Mouse (Mus musculus) inflammation-experienced regulatory T-cells, adult 6 months (primary cell): ENCODE measurements around the gene Asah2. TPM values are rescaled to one million over a fixed set of nuclear protein-coding genes. Genes with fewer than 3 reads are reported as not detected.
A peak's percentile ranks its signal among the peaks of the same experiment; 100 is the strongest.

ENCODE experiments used
- ATAC-seq: one replicate; pipeline ENCODE4 v1.8.0; 2017
- polyA plus RNA-seq, 3 experiments: library from polyadenylated mRNA; unstranded; fragments of 100-300 nt; shearing (Covaris generic); gene quantifications; one replicate each; pipeline ENCODE4 v1.2.1; 2017

The Asah2 gene
- polyA plus RNA-seq, 3 experiments from 2014 or later, result 1.5 to 3.2 (median 1.5) TPM

DNA sequence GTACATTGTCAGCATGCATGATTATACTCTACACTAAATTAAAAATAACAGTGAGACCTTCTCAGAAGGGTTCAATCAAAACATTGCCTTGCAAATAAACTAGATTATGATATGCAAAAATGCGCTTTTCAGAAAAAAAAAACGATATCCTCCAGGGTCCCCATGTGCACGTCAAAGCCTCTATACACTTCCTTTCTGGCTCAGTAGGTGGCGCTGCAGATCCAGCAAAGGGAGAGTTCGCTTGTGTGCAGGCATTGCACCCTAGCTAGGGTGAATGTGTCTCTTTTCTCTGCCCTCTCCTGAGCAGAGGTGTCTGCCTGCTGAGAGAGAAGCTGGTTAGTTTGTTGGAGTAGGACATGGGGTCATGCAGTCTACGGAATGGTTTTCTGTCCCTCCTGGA, 136.0 kb downstream of the Asah2 start:
- peak; percentile 81 for ATAC-seq

DNA sequence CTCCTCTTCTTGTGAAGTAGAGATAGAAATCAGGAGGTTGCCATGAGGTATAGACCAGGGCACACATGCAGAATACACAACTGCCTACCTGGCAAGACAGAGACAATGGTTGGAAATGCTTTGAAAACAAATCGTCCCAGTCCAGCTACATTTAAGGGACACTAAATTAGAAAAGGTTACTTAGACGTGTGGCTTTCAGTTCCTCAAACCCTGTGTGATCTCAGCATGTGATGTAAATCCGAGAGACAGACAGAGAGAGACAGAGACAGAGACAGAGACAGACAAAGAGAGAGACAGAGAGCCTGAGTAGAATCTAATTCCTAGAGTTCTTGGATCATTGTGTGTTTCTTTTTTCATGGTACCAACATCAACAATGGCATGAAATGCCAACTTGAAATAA, 136.6 kb downstream of the Asah2 start:
- no peak for ATAC-seq

DNA sequence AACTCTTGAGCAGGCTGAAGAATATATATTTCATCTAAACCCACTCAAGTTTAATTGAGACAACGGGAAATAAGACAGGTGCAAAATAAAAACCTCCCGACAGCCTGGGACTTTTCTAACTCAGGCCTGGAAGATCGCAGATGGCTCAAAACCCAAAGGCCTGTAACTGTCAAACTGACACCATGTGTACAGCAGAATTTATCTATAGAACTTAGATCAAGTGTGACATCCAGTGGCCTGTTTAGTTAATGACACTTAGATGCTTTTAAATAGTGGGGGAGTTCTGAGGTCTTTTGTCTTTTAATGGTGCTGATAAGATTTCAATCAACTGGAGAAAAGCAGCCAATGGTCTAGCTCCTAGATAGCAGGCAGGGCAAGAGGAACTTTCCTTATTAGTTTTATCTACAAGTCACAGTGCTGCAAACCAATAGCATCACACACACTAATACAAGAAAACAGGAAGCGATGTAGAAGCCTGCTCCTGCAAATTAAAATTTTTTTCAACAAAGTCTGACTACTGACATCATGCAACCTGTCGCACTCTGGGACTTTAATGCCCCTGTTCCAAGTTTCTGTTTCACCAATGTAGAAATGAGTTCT, 140.0 kb downstream of the Asah2 start:
- ATAC-seq, result peak; percentile 60

DNA sequence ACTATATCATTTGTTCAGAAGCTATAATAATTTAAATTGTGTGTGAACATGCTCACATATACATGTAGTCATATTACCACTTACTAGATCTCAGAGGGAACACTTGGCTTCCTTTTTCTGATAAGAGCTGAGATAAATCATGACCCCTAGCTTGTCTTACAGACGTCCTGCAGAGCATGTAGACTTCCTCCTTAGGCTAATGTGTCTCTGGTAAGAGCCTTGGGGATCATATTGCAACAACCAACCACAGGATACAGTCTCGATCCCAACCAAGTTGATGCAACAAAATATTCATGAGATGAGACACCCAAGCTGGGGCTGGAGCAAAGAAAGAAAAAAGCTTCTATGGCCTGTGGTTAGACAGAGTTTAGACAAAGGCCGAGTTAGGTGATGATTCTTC, 144.9 kb downstream of the Asah2 start:
- no peak for ATAC-seq

DNA sequence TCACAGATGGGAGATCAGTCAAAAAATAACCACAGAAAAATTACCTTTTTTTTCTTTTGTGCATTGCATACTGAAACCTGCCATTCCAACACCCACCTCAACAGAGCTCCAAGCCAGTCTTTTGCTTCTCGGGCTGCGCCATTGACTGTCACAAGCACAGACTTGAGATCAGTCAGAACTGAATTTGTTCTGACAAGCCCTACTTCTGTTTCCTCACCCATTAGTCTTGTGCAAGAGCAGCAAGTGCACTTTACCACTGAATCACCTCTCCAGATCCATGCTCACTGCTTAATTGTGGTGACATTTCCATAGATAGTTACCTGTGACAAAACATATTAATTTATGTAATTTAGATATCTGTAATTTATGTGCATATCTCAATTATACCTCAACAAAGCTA, 147.6 kb downstream of the Asah2 start:
- no peak for ATAC-seq

DNA sequence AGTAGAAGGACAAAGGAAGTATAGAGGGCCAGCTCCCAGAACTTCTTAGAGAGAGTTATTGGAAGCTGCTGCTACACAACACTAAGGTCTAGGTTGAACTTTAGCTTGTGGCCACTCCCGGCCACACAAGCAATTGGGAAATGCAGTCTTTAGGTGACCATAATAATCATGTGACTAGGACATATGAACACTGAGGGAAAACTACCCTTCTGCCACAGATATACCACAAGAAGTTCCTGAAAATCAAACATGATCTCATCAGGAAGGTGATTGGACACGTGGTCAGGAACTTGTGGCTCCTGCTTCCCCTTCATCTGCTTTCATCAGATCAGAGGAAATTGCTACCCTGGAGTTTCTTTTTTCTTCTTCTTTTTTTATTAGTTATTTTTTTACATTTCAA, 151.7 kb downstream of the Asah2 start:
- ATAC-seq, result no peak

DNA sequence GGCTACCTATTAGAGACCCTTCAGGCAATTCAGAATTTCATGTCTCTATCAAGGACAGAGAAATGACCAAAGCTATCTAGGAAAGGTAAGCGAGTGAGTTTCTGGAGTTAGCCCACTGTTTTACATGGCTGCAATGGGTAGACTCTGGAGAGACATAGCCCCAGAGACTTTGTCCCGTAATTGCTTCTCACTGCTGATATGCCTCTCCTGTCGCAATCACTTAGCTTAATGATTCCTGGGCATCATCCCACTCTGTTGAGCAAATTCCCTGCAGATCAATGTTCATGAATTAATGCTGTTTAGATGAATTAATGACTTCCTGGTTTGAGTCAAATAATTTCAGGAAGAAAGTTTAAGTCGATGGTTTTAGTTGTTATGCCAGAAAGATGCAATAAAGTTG, 153.3 kb downstream of the Asah2 start:
- no peak for ATAC-seq

DNA sequence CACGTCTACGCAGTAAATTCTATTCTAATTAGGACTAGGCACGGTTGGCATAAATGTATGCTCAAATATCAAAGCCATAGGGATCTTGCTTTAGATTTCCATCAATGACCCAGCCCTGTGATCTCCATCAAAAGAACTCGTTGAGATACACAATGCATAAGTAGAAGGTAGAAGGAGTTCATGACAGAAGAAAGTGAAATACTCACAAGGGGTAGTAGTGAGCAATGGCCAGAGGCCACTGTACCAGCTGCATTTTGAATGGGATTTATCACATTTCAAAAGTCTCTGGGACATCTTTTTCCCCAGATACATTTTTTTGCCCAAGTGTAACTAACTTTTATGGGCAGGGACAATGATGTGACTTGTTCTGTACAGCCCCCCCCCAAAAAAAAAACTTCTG, 153.7 kb downstream of the Asah2 start:
- no peak for ATAC-seq

DNA sequence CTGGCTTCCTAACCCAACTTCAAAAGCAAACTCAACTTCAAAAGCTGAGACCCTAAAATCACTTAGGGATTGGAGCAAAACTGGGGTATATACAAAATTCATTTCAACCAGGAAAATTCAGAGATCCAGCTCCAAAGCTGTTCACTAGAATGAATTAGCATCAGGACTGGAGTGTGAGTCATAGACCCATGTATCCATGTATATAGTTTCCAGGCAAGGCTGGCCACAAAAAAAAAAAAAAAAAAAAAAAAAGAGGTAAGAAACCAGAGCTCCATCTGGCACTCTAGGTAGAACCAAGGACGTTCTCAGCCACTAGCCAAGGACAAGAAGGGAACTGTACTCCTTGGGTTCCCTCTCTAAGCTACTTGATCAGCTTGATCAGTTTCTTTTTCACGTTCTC, 154.2 kb downstream of the Asah2 start:
- ATAC-seq, result no peak

DNA sequence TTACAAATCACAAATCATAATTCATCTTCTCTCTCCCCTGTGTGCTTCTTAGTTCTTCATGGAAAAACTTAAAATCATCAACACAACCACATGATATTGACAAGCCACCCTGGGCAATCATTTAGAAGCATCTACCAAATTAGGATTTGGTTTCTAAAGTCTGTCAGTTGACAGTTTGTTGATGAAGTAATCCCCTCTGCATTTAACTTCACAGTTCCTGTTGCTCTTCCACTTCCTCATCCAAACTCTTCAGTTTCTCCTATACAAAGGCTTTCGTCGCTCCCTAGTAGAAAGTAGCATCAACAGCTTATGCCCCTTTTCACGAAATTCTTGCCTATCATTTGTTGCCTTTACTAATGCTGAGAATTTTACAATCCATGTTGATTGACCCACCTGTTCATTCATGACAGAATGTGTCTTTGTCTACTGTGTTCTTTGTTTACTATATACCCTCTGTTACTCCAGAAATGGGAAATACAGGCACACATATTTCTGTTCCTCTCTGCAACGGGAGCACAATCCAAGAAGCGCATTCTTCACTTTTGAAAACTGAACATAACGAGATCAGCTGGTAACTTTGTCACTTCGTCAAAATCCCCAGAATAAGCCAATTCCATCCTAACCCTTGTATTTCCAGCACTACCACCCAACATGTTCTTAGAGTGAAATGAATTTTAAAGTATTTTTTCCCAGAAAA, 157.1 kb downstream of the Asah2 start:
- ATAC-seq, result no peak

Other genes starting within 250 kb of the Asah2 start
- not detected for gene A1cf, start 239.4 kb downstream of the Asah2 start, polyA plus RNA-seq